Mouse (Mus musculus): ENCODE data around the gene Tlcd1. TPM values are rescaled to one million over a fixed set of nuclear protein-coding genes. Genes with fewer than 3 reads are reported as not detected.

Tlcd1 gene
- polyA plus RNA-seq, 1 experiment from 2014 or later, result 16.7 TPM

DNA sequence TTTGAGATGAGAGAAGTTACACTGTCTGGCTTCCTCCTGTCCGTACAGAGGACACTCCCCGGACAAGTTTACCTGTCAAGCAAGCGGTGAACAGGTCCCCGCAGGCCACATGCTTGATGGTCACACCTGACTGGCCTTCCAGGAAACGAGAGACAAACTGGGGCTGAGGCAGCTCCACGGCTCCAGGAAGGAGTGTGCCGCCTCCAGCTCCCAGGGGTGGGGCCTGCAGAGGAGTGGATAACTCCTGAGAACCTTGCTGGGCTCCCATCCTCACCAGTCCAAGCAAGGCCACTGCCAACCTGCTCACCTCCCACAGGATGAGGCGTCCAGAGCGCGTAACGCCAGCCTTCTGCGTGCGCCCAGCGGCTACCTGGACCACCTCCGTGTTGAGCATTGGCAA lies 6.2 kb upstream of the Tlcd1 start:
- 94% methylated on average over 15 of the region's 15 CpGs for WGBS
- no peak for ATAC-seq (ENCODE audit: low read depth)
- Histone ChIP-seq H3K9ac (replicated peaks; ENCODE audit: low read depth, low read length) (no peak overlapping the region), H3K4me2 (ENCODE audit: low read depth, low read length) (no peak overlapping the region), H3K4me1 (ENCODE audit: control insufficient read depth, insufficient read depth, low read length) (peaks cover 6% of the 10 kb centered on the region), H3K9me3 (ENCODE audit: control insufficient read depth, low read length) (no peaks in the 10 kb centered on the region), H3K36me3 (ENCODE audit: control insufficient read depth, insufficient read depth, low read length) (no peaks in the 10 kb centered on the region), H3K27ac (ENCODE audit: low read depth, low read length) (no peak overlapping the region), H3K4me3 (ENCODE audit: low read depth, low read length) (no peak overlapping the region), H3K27me3 (ENCODE audit: control insufficient read depth, insufficient read depth, low read length) (no peaks in the 10 kb centered on the region)

GRCm38 (mm10) chr11:78171328-78171727 lies 5.2 kb upstream of the Tlcd1 start:
- H3K9me3 ChIP-seq (ENCODE audit: control insufficient read depth, low read length), result no peaks in the 10 kb centered on the region
- WGBS, result 78% methylated on average over 4 of the region's 4 CpGs
- 0 out of 2 replicates have a peak, but pooled peaks cover 3% of the 10 kb centered on the region for H3K4me1 ChIP-seq (ENCODE audit: control insufficient read depth, insufficient read depth, low read length)
- H3K4me2 ChIP-seq (ENCODE audit: low read depth, low read length), result no peak overlapping the region
- no peak overlapping the region for H3K9ac ChIP-seq (replicated peaks; ENCODE audit: low read depth, low read length)
- no peak overlapping the region for H3K27ac ChIP-seq (ENCODE audit: low read depth, low read length)
- H3K4me3 ChIP-seq (ENCODE audit: low read depth, low read length), result no peak overlapping the region
- ATAC-seq (ENCODE audit: low read depth), result no peak
- H3K36me3 ChIP-seq (ENCODE audit: control insufficient read depth, insufficient read depth, low read length), result no peaks in the 10 kb centered on the region
- H3K27me3 ChIP-seq (ENCODE audit: control insufficient read depth, insufficient read depth, low read length), result no peaks in the 10 kb centered on the region

DNA sequence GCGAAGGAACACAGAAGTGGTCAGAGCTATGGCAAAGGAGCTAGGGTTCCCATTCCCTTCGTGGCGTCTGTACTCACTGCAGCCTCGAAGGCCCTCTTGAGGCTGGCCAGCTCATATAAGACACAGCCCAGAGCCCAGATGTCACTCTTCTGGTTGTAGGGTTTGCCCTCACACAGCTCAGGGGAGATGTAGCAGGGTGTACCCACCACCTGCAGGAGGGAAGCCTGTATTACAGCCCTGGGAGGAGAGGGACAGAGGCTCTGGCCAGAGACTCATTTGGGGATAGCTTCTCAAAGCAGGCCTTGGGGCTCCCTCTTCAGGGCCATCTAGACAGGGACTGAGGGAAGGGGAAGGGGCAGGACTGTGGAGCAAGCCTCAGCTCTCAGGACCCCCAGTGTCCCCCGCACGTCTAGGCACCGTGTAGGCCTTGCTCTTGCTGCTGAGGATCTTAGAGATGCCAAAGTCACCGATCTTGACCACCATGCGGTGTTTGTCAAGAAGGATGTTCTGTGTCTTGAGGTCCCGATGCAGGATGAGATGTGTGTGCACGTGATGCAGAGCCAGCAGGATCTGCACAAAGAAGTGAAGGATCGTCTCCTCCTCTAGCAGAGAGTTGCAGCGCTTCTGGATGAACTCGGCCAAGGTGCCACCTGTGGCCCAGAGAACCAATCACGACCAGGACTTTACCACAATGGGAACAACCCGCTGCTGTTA lies 4.3 kb upstream of the Tlcd1 start:
- Histone ChIP-seq H3K27me3 (ENCODE audit: control insufficient read depth, insufficient read depth, low read length) (no peaks in the 10 kb centered on the region), H3K9me3 (ENCODE audit: control insufficient read depth, low read length) (no peaks in the 10 kb centered on the region), H3K4me2 (ENCODE audit: low read depth, low read length) (no peak overlapping the region), H3K4me1 (ENCODE audit: control insufficient read depth, insufficient read depth, low read length) (peaks cover 5% of the 10 kb centered on the region; the same call in 1 of the 2 replicates), H3K9ac (replicated peaks; ENCODE audit: low read depth, low read length) (no peak overlapping the region), H3K27ac (ENCODE audit: low read depth, low read length) (no peak overlapping the region), H3K4me3 (ENCODE audit: low read depth, low read length) (no peak overlapping the region), H3K36me3 (ENCODE audit: control insufficient read depth, insufficient read depth, low read length) (no peaks in the 10 kb centered on the region)
- no peak for ATAC-seq (ENCODE audit: low read depth)
- WGBS, result 79% methylated on average over 16 of the region's 16 CpGs

DNA sequence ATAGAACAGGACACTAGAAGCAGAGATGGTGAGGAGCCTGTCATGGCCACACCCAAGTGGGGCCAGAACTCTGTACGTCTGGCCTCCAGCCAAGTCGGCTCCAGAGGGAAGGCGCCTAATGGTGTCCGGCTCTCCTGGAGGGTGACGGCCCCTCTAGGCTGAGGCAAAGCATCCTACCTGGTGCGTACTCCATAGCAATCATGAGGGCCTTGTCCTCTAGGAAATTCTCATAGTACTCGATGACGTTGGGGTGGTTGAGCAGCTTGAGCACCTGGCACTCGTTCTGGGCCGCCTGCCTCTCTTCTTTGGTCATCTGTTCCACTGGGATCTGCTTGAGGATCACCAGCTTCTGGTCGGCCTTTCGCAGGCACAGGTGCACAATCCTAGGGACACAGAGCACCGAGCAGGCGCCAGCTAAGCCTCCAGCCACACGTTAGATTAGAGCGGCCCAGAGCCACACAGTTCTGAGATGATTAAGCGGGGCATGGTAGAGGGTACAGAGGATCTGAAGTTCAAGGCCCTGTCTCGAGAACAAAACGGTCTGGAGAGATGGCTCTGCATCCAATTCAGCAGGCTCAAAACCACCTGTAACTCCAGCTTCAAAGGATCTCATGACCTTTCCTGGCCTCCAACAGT lies 3.6 kb upstream of the Tlcd1 start:
- 87% methylated on average over 19 of the region's 19 CpGs for WGBS
- H3K27me3 ChIP-seq (ENCODE audit: control insufficient read depth, insufficient read depth, low read length), result no peaks in the 10 kb centered on the region
- no peak overlapping the region for H3K4me3 ChIP-seq (ENCODE audit: low read depth, low read length)
- no peak overlapping the region for H3K4me2 ChIP-seq (ENCODE audit: low read depth, low read length)
- ATAC-seq (ENCODE audit: low read depth), result no peak
- no peak overlapping the region for H3K27ac ChIP-seq (ENCODE audit: low read depth, low read length)
- no peak overlapping the region for H3K9ac ChIP-seq (replicated peaks; ENCODE audit: low read depth, low read length)
- no peaks in the 10 kb centered on the region for H3K9me3 ChIP-seq (ENCODE audit: control insufficient read depth, low read length)
- peaks cover 10% of the 10 kb centered on the region; the same call in 1 of the 2 replicates for H3K4me1 ChIP-seq (ENCODE audit: control insufficient read depth, insufficient read depth, low read length)
- H3K36me3 ChIP-seq (ENCODE audit: control insufficient read depth, insufficient read depth, low read length), result no peaks in the 10 kb centered on the region

DNA sequence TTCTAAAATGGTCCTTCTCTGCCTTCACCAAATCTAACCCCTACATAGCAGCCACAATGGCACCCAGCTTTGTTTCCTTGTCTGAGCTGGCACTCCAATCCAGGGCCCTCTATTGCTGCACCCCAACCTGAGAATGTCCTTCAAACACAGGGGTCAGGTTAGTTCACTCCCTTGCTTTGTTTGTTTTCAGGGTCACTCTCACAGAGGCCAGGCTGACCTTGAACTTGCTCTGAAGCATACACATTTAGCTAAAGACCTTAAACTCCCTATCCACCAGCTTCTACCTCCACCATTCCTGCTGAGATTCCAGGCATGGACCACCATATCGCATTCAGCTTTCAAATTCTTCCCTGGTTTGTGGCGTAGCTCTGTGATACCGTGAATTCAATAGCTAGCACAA lies 2.0 kb upstream of the Tlcd1 start:
- Histone ChIP-seq H3K9ac (replicated peaks; ENCODE audit: low read depth, low read length) (no peak overlapping the region), H3K4me1 (ENCODE audit: control insufficient read depth, insufficient read depth, low read length) (peaks cover 18% of the 10 kb centered on the region), H3K9me3 (ENCODE audit: control insufficient read depth, low read length) (no peaks in the 10 kb centered on the region), H3K4me3 (ENCODE audit: low read depth, low read length) (no peak overlapping the region), H3K27ac (ENCODE audit: low read depth, low read length) (no peak overlapping the region), H3K36me3 (ENCODE audit: control insufficient read depth, insufficient read depth, low read length) (peaks cover 4% of the 10 kb centered on the region; the same call in 1 of the 2 replicates), H3K27me3 (ENCODE audit: control insufficient read depth, insufficient read depth, low read length) (no peaks in the 10 kb centered on the region), H3K4me2 (ENCODE audit: low read depth, low read length) (no peak overlapping the region)
- 97% methylated on average over 3 of the region's 3 CpGs for WGBS
- ATAC-seq (ENCODE audit: low read depth), result no peak

- WGBS, result 9% methylated on average over 9 of the region's 10 CpGs
- H3K4me1 ChIP-seq (ENCODE audit: control insufficient read depth, insufficient read depth, low read length), result peaks cover 19% of the 10 kb centered on the region
- no peaks in the 10 kb centered on the region for H3K27me3 ChIP-seq (ENCODE audit: control insufficient read depth, insufficient read depth, low read length)
- H3K4me2 ChIP-seq (ENCODE audit: low read depth, low read length), result peak overlapping the region; percentile 53
- peaks cover 17% of the 10 kb centered on the region for H3K36me3 ChIP-seq (ENCODE audit: control insufficient read depth, insufficient read depth, low read length)
- 0 out of 2 replicates have a peak overlapping the region, but pooled peaks have one; percentile 48 for H3K27ac ChIP-seq (ENCODE audit: low read depth, low read length)
- H3K4me3 ChIP-seq (ENCODE audit: low read depth, low read length), result peak overlapping the region; percentile 53
- H3K9ac ChIP-seq (replicated peaks; ENCODE audit: low read depth, low read length), result peak overlapping the region; percentile 44; the same call in 1 of the 2 replicates
- H3K9me3 ChIP-seq (ENCODE audit: control insufficient read depth, low read length), result no peaks in the 10 kb centered on the region
- no peak for ATAC-seq (ENCODE audit: low read depth)
Observed at GRCm38 (mm10) chr11:78175771-78176401, 625 bp upstream of the Tlcd1 start.

DNA sequence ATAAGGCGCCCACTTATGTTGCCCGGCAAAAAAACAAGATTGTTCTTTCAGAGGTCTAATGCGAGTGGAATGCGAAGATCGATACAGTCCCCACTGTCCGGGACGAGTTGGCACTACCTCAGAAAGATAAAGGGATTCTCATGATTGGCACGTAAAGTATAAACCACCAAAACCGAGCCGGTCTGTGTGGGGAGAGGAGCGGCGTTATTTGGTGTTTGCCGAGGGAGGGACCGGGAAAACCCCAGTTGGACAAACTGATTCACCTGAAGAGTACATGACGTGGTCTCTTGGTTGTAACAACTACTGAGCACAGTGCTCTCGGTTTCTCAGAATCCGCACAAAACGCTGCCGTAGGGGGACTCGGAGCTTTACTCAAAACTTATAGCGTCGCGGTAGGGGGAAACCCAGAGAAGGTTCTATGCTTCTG lies 407 bp downstream of the Tlcd1 start:
- Histone ChIP-seq H3K27ac (ENCODE audit: low read depth, low read length) (no peak overlapping the region), H3K9ac (replicated peaks; ENCODE audit: low read depth, low read length) (0 out of 2 replicates have a peak overlapping the region, but pooled peaks have one; percentile 44), H3K36me3 (ENCODE audit: control insufficient read depth, insufficient read depth, low read length) (peaks cover 24% of the 10 kb centered on the region), H3K4me1 (ENCODE audit: control insufficient read depth, insufficient read depth, low read length) (peaks cover 26% of the 10 kb centered on the region), H3K27me3 (ENCODE audit: control insufficient read depth, insufficient read depth, low read length) (no peaks in the 10 kb centered on the region), H3K4me3 (ENCODE audit: low read depth, low read length) (peak overlapping the region; percentile 53), H3K9me3 (ENCODE audit: control insufficient read depth, low read length) (no peaks in the 10 kb centered on the region), H3K4me2 (ENCODE audit: low read depth, low read length) (peak overlapping the region; percentile 53)
- under 1% methylated on average over 23 of the region's 23 CpGs for WGBS
- no peak for ATAC-seq (ENCODE audit: low read depth)

DNA sequence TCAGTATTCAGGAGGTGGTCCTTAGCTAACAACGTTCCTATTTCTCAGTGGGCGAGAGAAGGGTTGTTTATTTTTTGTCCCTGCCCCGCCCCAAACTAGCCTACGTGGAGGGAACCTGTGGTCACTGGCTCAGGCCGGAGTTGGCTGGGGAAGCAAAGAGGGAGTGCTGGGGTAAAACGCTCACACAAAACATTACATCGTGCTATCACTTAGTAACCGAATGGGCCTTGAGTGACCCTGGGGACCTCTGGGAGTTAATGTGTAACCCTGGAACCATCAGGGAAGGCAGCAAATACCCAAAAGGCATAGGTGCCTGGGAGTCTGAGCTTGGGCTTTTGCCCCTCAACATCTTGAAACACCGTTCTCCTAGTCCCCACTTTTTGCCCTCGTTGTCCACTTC lies 926 bp downstream of the Tlcd1 start:
- ATAC-seq (ENCODE audit: low read depth), result no peak; the same call in 1 of the 2 replicates
- peak overlapping the region; percentile 53 for H3K4me2 ChIP-seq (ENCODE audit: low read depth, low read length)
- peaks cover 31% of the 10 kb centered on the region for H3K4me1 ChIP-seq (ENCODE audit: control insufficient read depth, insufficient read depth, low read length)
- H3K9ac ChIP-seq (replicated peaks; ENCODE audit: low read depth, low read length), result no peak overlapping the region
- peaks cover 24% of the 10 kb centered on the region for H3K36me3 ChIP-seq (ENCODE audit: control insufficient read depth, insufficient read depth, low read length)
- WGBS, result 3% methylated on average over 10 of the region's 10 CpGs
- H3K27me3 ChIP-seq (ENCODE audit: control insufficient read depth, insufficient read depth, low read length), result no peaks in the 10 kb centered on the region
- no peaks in the 10 kb centered on the region for H3K9me3 ChIP-seq (ENCODE audit: control insufficient read depth, low read length)
- H3K4me3 ChIP-seq (ENCODE audit: low read depth, low read length), result peak overlapping the region; percentile 53
- H3K27ac ChIP-seq (ENCODE audit: low read depth, low read length), result peak overlapping the region; percentile 4; the same call in 1 of the 2 replicates

Measured in neural tube, embryonic 14.5 days (tissue).